Mouse (Mus musculus) urinary bladder, adult 2 months (tissue): ENCODE results near the gene Paox. TPM values are rescaled to one million over a fixed set of nuclear protein-coding genes. Genes with fewer than 3 reads are reported as not detected.

ENCODE experiments used
- DNase-seq: peaks from one replicate; pipeline ENCODE4 v3.0.0; 2022; ENCODE audit warnings: low spot score
- polyA plus RNA-seq: library from polyadenylated mRNA; depleted of rRNA; stranded (reverse); fragments of >200 nt; gene quantifications from 2 replicates; pipeline ENCODE4 v1.2.3, GENCODE M21; 2012; rRNA removed

Gene Paox
- polyA plus RNA-seq, 1 experiment = 8.1 TPM

GRCm38 (mm10) chr7:140170863-140171262 lies 55.3 kb downstream of the Paox start:
- no peak for DNase-seq

GRCm38 (mm10) chr7:140172936-140173335 lies 57.3 kb downstream of the Paox start, which contains the start of gene Olfr523:
TSS of gene Olfr523 (plus strand) at chr7:140173217.
- DNase-seq = no peak

GRCm38 (mm10) chr7:140179176-140179575 lies 63.6 kb downstream of the Paox start:
- DNase-seq = no peak

- no peak for DNase-seq
These were observed 65.1 kb downstream of the Paox start for GRCm38 (mm10) chr7:140180692-140181091.

GRCm38 (mm10) chr7:140184206-140184605 lies 68.6 kb downstream of the Paox start:
- DNase-seq = no peak

Other genes with a start within 250 kb of the Paox start
- 0.03 and 0.07 TPM in 2 replicates for gene Kndc1, start 221.1 kb upstream of the Paox start, polyA plus RNA-seq
- not detected in 2 replicates for gene Utf1, start 172.0 kb upstream of the Paox start, polyA plus RNA-seq
- gene 6430531B16Rik, start 137.0 kb upstream of the Paox start, polyA plus RNA-seq = 0.37 and 0.70 TPM in 2 replicates
- gene Adam8, start 123.2 kb upstream of the Paox start, polyA plus RNA-seq = 5.8 and 6.3 TPM in 2 replicates
- gene Zfp511, start 79.4 kb upstream of the Paox start, polyA plus RNA-seq = 72.4 and 98.7 TPM in 2 replicates
- 33.2 and 33.3 TPM in 2 replicates for gene Tubgcp2, start 79.1 kb upstream of the Paox start, polyA plus RNA-seq
- gene Msx3, start 66.7 kb upstream of the Paox start, polyA plus RNA-seq = 0.03 TPM in 2 replicates
- 0.83 and 1.0 TPM in 2 replicates for gene Caly, start 33.3 kb upstream of the Paox start, polyA plus RNA-seq
- 3.3 TPM in 2 replicates for gene Prap1, start 22.4 kb upstream of the Paox start, polyA plus RNA-seq
- gene Fuom, start 13.4 kb upstream of the Paox start, polyA plus RNA-seq = 61.2 and 63.5 TPM in 2 replicates
- gene Echs1, start 677 bp downstream of the Paox start, polyA plus RNA-seq = 112 and 118 TPM in 2 replicates
- gene Mtg1, start 21.8 kb downstream of the Paox start, polyA plus RNA-seq = 26.1 and 31.0 TPM in 2 replicates
- 4.8 and 8.9 TPM in 2 replicates for gene Sprn, start 39.1 kb downstream of the Paox start, polyA plus RNA-seq
- gene Olfr522, start 49.0 kb downstream of the Paox start, polyA plus RNA-seq = not detected in 2 replicates
- not detected in 2 replicates for gene Olfr523, start 57.4 kb downstream of the Paox start, polyA plus RNA-seq
- not detected in 2 replicates for gene Olfr524, start 90.2 kb downstream of the Paox start, polyA plus RNA-seq
- gene Cd163l1, start 102.5 kb downstream of the Paox start, polyA plus RNA-seq = 1.1 and 1.2 TPM in 2 replicates
- 0.09 and 0.22 TPM in 2 replicates for gene 5830411N06Rik, start 131.5 kb downstream of the Paox start, polyA plus RNA-seq
- gene Olfr525, start 205.1 kb downstream of the Paox start, polyA plus RNA-seq = not detected in 2 replicates
- not detected in 2 replicates for gene Olfr527, start 218.2 kb downstream of the Paox start, polyA plus RNA-seq
- gene Olfr60, start 245.9 kb downstream of the Paox start, polyA plus RNA-seq = 0.04 and 0.22 TPM in 2 replicates